Mouse (Mus musculus): ENCODE measurements around the gene Sdhaf4.
"Not testable (repeated sequence)": the region's sequence is repeated elsewhere in the genome, so short reads cannot be mapped to it uniquely, and the experiment has no call there.

Gene Sdhaf4

DNA sequence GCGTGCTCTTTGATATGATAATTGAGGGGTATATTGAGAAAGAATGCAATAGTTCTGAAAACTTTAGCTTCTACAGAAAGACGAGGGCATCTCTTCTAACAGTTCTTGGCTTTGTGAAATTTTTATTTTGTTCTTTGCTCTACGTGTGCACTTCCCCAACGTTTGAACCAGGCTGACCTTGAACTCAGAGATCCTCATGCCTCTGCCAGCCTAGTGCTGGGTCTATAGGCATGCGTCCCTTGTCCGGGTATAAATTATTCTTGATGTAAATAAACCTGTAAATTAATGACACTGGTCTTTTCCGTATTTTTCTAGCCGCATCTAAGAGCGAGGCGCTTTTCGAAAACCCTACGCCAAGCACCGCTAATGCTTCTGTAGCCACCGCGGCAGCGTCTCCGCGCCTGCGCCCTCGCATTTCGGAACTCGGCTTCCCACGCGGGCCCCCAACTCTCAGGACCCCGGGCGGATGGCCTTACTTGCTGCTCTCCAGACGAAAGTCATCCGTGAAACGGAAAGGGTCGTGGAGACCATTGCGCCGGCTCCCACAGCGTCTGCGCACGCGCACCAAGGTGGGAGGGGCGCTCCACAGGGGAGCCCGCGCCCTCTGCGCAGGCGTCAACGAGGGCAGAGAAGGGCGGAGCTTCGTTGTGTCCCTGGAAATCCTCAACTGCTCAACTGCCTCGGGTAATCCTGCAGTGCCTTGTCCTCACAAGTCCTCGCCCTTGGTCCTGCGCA is at the start of gene Sdhaf4:
Gene Sdhaf4 (minus strand): TSS at position 587 of the 735 bp plus-strand sequence.
- peak; percentile 91 for DNase-seq (ENCODE audit: low spot score)

DNA sequence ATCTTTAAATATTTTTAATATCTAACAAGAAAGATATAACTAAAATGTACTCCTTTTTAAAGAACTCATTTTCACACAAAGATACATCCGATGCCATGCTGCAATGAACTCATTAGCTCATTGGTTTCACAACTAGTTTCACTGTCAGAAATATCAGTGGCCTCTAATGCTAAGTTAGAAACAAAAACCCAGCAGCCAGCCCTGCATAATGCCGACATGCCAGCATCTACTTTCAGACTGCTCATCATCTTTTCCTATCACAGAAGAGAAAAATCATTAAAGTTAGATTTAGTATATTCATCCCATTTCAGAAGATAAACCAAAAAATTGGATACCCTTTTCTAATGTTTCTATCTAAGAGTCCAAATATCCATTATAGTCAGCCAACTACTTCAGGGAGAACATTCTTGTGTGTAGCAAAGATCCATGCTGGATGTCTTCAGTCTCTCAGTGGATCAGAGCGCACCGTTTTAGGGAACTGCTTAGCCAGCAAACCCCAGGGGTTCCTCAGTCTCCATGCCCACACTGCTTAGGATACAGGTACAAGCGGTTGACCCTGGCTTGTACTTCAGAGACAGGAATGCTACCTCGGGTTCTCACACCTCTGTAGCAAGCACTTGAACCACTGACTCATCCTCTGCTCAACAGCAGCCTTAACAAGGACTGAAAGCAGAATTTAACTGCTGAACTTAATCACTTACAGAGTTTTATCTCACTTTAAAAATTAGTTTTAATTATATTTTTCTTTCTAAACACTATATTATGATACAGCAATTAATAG is 41.5 kb upstream of the Sdhaf4 start:
- no peak for DNase-seq (ENCODE audit: low spot score)

DNA sequence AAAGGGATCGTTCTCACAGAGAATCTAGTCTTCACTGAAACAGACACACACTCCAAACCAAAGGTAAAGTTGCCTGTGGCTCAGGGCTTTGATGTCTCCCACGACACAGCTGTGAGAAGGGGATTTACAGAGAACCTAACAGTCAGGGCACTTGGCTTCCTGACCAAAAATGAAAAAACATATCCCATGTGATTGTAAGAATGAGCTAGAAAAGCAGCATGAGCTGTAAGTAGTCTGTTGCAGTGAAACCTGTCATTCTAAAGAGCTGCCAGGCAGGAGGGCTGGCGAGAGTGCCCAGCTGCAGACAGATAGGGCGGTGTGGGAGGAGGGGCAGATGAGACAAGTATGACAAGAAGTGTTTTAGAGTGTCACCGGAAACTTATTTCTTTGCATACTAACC is 40.2 kb upstream of the Sdhaf4 start:
- no peak for DNase-seq (ENCODE audit: low spot score)

DNA sequence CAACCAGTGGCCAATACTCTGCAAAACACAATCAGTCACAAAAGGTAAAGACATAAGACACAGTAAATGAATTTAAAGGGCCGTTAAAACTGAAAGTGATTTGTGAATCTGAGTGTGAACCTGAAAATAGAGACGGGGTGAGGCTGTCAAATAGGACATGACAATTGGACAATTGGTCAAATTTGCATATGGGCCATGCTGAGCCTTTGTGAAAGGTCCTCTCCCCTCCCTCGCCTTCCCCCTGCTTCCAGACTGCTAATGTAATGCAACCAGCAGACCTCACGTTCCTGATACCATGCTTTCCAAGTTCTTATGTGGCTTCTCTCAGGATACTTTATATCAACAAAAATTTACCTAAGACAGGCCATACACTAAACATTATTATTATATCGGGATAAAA is 37.6 kb upstream of the Sdhaf4 start:
- no peak for DNase-seq (ENCODE audit: low spot score)

DNA sequence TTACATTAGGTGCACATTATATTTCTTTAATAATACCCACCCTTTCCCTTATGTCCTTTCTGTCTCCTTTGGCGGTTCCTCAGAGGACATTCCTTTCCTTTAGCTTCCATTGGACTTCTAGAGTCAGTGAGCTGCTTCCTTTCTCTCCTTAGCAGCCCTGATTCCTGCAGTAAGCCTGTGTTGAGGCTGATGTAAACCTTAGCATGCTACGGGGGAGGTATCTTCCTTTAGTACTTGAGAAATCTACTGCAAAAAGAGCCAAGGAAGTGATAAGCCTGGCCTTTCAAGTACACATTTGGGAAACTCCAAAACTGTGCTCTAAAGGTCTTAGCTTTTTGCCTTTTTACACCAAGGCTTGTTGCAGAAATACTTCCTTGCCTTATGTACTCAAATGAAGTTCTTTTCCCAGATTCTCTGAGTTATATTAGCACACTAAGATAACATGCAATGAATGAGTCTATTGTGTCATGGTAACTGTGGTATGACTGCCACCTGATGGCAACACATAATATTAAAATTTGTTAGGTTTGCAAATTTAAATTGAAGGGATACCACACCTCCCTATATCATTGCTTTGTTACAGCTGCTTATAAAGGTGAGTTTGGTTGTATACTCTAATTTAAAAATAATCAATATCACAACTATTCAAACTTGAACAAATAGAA is 28.4 kb upstream of the Sdhaf4 start:
- DNase-seq (ENCODE audit: low spot score): peak; percentile 52

DNA sequence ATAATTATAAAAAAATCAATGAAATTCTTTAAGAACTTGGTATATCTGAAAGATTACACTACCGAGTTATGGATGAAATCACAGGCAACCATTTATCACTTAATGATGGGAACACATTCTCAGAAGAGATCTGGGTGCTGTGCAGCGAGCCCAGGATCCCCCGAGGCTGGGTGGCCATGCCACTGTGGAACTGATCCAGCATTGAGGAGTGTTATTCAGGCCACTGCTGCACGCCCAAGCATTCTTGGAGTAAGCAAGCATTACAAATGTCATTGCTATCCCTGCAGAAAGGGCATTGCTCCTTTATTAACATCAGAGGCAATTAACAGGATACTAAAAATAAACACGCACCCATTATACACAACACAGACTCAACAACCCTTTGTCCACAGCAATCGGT is 5.4 kb upstream of the Sdhaf4 start:
- no peak for DNase-seq (ENCODE audit: low spot score)

DNA sequence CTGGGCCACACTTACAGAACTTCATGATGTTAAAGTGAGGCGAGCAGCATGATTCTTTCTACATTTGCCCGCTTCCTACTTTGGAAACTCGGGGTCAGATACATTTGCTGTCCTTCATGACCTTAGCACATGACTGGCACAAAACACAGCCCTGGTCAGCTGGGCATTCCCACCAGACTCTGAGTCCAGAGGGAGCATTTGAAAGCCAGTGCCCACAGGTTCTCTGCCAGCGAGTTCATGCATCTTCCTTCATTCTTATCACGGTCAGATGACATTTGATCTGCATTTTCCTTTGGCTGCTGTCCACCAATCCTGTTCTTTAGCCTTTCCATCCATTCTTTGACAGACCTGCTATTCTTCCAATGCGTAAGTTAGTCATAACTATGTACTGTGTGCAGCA is 4.6 kb upstream of the Sdhaf4 start:
- no peak for DNase-seq (ENCODE audit: low spot score)

DNA sequence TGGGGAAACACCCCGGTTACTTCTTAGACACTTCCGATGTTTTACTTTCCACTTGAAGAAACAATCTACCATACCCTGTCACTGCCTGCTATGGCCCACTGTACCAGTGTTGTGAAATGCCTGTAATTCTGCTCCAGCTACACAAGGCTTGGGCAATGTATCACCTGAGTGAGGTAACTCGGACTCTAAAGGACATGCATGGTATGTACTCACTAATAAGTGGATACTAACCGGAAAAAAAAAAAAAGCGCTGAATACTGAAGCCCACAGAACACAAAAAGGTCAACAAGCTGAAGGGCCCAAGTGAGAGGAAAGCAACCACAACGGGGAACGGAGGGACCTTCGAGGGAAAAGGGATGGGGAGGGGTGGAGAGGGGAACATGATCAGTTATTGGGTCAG is 2.2 kb upstream of the Sdhaf4 start:
- DNase-seq (ENCODE audit: low spot score): no peak

DNA sequence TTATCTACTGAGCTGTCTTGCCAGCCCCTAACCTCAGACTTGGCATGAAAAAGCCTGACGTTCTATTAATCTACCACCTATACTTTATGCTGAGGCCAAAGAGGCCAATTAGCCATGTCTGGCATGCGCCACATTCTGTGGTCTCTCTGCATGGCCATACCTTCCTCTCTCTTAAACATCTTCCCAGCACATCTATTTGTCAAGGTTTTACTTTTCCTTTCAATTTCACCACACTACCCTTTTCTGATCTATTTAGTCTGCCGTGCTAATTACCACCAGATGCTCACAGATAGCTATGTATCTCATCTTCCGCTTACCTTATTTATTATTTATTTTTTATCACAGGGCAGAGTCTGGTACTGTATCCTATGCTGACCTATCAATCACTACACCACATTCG is 6.1 kb downstream of the Sdhaf4 start:
- no peak for DNase-seq (ENCODE audit: low spot score)

DNA sequence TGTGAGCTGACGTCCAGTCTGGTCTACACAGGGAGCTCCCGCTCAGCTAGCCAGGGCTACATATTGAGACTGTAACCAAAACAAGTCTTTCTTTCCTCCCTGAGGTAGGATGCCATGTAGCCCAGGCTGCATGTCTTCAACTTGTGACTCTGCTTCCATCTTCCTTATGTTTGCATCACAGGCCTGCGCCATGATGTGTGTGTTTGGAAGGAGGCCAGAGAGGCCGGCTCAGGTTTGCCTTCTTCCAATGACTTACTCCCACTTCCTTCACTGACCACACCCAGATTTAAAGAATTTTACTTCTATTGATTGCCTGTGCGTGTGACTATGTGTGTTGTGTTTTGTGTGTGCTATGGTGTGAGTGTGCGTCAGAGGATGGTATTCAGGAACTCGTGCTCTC is 6.6 kb downstream of the Sdhaf4 start:
- no peak for DNase-seq (ENCODE audit: low spot score)

DNA sequence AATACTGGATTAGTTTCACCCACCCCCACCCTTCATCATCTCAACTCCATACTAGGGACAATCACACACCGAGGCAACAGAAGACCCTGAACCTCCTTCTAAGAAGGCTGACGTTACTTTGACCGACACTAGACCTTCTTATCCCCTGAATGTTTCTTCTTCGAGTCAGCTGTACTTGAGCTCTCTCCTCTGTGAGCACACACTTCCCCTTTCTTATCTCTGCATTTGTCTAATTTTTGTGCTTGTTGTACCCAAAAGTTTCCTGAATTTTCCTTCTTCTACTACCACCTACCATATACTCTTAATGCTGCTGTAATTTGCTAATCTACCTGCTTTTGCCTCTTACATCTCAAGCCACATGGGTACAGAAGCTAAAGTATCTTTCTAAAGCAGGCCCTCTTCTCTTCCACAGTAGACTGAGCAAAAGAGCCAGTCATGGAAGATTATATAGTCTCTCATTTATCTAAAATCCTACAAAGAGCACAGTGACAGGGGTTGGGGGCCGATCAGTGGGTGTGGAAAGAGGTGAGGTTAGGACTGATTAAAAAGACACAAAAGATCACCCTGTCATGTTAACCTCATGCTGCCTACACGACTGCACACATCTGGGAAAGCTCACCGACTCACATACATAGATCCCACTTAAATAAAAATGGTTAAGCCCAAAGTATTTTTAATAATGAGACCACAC is 7.2 kb downstream of the Sdhaf4 start:
- DNase-seq (ENCODE audit: low spot score): no peak

DNA sequence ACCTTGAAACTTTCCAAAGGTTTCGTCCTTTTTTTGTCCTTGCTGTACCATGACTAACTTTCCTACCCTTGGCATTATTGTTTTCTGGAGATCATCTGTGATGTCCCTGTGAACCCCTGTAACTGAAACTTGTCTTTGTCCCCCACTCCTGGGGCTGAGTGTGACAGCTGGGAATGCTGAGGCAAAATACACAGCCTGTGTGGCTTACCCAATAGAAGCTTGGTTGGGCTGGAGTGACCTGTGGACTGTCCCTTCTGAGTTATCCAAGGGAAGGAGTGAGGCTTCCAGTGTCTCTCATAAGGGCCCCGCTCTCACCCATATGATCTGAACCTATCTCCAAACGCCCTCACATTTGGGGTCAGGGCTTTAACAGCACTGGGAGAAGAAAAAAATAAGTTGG is 8.0 kb downstream of the Sdhaf4 start:
- DNase-seq (ENCODE audit: low spot score): no peak

DNA sequence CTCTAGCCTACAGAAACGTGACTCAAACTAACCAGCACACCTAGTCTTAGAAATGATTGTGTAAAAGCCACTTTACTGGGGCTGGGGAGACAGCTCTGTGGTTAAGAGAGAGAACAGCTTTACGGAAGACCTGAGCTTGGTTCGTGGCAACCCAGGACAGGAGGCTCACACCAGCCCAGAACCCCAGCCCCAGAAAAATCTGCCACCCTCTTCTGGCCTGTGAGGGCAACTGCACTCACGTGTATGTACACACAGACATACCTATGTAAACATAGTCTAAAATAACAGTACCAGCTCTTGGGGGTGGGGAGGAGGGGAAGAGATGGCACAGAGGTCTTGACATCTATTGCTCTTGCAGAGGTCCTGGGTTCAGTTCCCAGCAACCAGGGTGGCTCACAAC is 10.0 kb downstream of the Sdhaf4 start:
- DNase-seq (ENCODE audit: low spot score): no peak

DNA sequence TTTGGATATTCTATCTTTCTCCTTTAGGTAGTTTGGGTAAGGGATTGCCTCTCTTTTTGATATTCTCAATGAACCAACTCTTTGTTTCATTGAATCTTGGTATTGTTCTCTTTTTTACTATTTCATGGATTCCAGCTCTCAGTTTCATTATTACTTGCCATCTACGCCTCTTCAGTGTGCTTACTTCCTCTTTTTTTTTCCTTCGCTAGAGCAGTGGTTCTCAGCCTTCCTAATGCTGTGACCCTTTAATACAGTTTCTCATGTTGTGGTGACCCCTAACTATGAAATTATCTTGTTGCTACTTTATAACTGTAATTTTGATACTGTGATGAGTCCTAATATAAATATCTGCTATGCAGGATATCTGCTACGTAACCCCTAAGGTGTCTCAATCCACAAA is 22.3 kb downstream of the Sdhaf4 start:
- no peak for DNase-seq (ENCODE audit: low spot score)

DNA sequence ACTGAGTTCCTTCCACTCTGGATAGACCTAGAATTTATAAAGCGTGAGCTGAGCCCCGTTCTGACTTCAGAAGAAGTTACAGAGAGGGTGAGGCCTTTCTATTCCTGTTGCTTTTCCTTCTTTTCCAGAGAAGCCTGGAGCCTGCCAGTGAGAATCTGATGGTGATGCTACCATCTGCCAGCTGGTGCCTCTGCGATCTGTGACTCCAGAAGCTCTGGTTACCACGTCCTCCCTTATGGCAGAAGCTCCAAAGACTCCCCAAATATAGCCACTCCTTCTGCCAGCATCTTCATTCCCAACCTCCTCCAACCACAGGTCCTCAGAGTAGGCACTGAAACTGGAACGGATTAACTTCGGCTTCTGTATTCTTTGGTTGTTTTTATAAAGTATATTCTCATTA is 27.2 kb downstream of the Sdhaf4 start:
- no peak for DNase-seq (ENCODE audit: low spot score)

DNA sequence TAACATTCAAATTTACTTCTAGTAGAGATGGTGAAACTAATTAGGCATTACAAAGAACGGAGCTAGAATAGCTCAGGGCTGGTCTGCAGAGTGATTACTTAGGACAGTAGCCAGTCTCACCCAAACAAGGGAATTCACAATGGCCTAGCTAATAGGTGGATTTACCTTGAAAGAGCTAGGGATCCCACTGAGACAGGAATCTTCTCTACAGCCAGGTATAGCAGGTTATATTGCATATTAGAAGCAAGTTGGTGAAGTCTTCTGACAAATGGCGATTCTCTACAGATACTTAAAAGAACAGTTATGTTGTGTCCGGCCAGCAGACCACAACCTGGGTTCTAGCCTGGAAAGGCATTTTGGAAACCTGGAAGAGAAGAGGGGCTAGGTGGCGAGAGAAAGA is 34.3 kb downstream of the Sdhaf4 start:
- DNase-seq (ENCODE audit: low spot score): not testable (repeated sequence)

DNA sequence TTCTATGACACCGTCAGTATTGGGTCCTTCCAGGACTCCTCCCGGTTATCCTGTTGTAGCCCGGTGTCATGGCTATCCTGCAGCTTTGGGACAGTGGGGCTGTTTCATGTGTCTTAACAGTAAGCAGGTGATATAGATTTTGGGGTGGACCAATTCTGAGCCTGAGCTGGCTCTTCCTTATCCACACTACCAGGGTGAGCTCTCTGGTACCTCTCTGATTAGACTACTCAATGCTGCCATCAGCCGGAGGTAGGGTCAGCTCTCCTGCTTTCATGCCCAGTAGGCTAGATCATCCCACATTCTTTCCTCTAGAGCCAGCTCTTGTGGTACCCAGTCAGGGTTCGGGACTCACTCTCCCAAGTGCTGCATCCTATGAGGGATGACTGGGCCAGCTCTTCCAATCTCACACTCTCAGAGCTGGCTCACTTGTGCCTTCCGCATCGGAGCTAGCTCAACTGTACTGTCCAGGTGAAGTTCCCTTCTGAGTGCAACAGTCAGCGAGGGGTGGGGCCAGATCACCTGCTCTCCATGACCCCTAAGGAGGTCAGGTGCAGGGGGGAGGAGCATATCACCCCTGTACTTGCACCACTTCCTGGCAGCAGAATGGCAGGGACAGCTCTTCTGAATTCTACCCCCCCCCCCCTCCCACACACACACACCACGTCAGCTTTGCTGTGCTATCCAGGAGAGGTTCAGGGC is 37.3 kb downstream of the Sdhaf4 start:
- DNase-seq (ENCODE audit: low spot score): no peak

DNA sequence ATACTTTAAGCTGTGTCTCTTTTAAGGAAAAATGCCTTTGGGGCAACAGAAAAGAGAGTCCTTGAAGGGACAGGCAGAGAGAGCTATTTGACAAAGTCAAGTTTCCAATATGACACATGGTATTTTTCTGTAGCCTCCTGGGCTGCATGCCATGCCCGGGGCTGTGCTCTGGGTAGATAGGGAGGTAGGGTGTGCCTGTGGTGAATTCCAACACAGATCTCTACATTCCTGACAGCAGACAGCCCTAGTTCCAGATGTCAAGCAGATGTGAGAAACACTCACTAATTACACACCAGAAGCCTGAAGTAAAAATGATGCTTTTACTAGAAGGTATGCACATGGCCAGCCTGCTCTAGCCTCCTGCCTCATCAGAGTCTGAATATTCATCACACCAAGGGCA is 39.2 kb downstream of the Sdhaf4 start:
- peak; percentile 12 for DNase-seq (ENCODE audit: low spot score)

DNA sequence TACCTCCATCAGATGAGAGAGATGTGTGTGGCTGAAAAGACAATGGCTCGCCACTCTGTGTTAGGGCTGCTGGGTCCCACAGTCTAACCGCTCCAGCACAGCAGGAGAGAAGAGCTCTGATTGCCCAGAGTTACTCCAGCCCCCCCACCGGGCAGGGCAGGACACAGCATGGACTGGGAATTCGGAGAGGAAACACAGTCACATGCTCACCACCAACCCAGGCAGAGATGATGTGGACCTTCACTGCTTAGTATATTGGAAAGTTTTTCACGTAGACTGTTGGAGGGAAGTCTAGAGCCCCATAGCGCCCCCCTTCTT is 46.1 kb downstream of the Sdhaf4 start:
- DNase-seq (ENCODE audit: low spot score): no peak

DNA sequence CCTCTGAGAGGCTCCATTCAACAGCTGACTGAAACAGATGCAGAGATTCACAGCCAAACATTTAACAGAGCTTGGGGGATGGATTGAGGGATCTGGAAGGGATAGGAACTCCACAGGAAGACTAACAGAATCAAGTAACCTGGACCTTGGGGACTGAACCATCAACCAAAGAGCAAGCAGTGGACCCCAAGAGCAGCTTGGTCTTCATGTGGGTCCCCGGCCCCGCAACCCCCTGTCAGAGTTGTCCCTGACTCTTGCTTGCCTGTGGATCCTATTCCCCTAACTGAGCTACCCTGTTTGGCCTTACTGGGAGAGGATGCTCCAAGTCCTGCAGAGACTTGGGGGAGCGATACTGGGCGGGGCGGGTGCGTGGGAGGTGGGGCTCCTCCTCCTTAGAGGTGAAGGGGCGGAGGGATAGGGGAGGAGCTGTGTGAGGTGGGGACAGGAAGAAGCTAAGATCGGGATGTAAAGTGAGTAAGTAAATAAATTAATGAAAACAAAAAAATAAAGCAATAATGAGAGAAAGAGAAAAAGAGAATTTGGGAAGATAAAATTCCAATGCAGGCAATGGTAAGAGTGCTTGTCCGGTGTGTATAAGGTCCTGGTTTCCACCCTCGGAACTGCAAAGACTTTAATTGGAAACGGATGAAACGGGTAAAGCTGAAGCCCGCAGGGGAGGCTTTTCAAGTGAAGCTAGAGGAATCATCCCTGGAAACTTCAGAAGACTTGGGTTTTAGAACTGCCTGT is 46.6 kb downstream of the Sdhaf4 start:
- DNase-seq (ENCODE audit: low spot score): no peak

DNA sequence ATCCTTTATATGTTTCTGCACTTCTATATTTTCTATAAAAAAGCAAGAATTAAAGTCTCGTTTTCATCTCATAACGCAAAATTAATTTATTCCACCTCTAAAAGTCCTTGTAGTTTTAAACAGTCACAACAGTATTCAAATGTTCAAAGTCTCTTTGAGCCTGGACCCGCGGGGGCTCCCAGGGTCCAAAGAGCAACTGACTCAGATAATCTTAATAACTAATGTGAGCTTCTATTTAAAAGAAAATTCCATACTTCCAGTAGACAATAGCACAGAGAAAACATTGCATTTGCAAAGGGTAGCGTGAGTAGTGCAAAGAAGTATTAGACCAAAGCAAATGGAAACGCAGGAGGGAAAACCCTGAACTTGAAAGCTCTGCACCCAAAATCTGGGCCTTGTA is 47.4 kb downstream of the Sdhaf4 start:
- DNase-seq (ENCODE audit: low spot score): no peak
